Mouse (Mus musculus) embryonic facial prominence, embryonic 10.5 days (tissue): ENCODE measurements at regions not wholly inside any gene's neighbourhood (a gene's known extent, or its start where the extent isn't known, plus 50 kb on each side); places are given as distances from the start of the nearest gene placed in this dataset.
"Not testable (repeated sequence)": the region's sequence is repeated elsewhere in the genome, so short reads cannot be mapped to it uniquely, and the experiment has no call there.

Experiments used
- DNase-seq: peaks from one replicate; pipeline ENCODE4 v3.0.0-alpha.2; 2017; ENCODE audit warnings: low spot score
- H3K27ac ChIP-seq: fragments of 300-500 bp; sonication (generic); replicated peaks from 2 replicates; pipeline ENCODE4 v1.5.1; 2016; ENCODE audit warnings: mild to moderate bottlenecking
- H3K27me3 ChIP-seq: fragments of 300-500 bp; sonication (generic); replicated peaks from 2 replicates; pipeline ENCODE4 v1.6.1; 2016; ENCODE audit warnings: low read depth, mild to moderate bottlenecking; ENCODE audit not compliant: poor library complexity, severe bottlenecking
- H3K36me3 ChIP-seq: fragments of 300-500 bp; sonication (generic); replicated peaks from 2 replicates; pipeline ENCODE4 v1.6.1; 2016; ENCODE audit warnings: mild to moderate bottlenecking, moderate library complexity
- H3K4me1 ChIP-seq: fragments of 300-500 bp; sonication (generic); 2 replicates; pipeline ENCODE4 v1.6.1; 2016
- H3K4me3 ChIP-seq: fragments of 300-500 bp; sonication (generic); 2 replicates; pipeline ENCODE4 v1.5.1; 2016; ENCODE audit warnings: mild to moderate bottlenecking, moderate library complexity
- H3K9me3 ChIP-seq: fragments of 300-500 bp; sonication (generic); 2 replicates; pipeline ENCODE4 v1.6.1; 2016; ENCODE audit warnings: mild to moderate bottlenecking
- WGBS: fragments of 180-500 bp; shearing (Covaris S2); methylation state at CpG from one replicate; pipeline ENCODE4 v1.1.7; 2016; 5-methylcytosine and 5-hydroxymethylcytosine counted together

GRCm38 (mm10) chr5:40877756-40878155, 830.2 kb downstream of the Rab28 start:
- DNase-seq: no peak
- 72% methylated on average over 3 of the region's 3 CpGs for WGBS
- H3K27ac ChIP-seq: no peak overlapping the region
- H3K27me3 ChIP-seq: no peaks in the 10 kb centered on the region
- H3K36me3 ChIP-seq: no peaks in the 10 kb centered on the region
- H3K4me1 ChIP-seq: no peaks in the 10 kb centered on the region
- no peak overlapping the region for H3K4me3 ChIP-seq
- no peaks in the 10 kb centered on the region for H3K9me3 ChIP-seq

GRCm38 (mm10) chr5:40862349-40862748, 845.6 kb downstream of the Rab28 start:
- H3K9me3 ChIP-seq, H3K27me3 ChIP-seq, H3K4me1 ChIP-seq, H3K36me3 ChIP-seq, H3K27ac ChIP-seq, DNase-seq, H3K4me3 ChIP-seq: not testable (repeated sequence)
- WGBS: 89% methylated on average over 7 of the region's 7 CpGs
